Mouse (Mus musculus) MEL (cell line): ENCODE data around the gene Gm21060. TPM values are rescaled to one million over a fixed set of nuclear protein-coding genes. Genes with fewer than 3 reads are reported as not detected.
A peak's percentile ranks its signal among the peaks of the same experiment; 100 is the strongest.
"Not testable (repeated sequence)": the region's sequence is repeated elsewhere in the genome, so short reads cannot be mapped to it uniquely, and the experiment has no call there.

Experiments
- DNase-seq: peaks from one replicate; pipeline ENCODE4 v3.0.0; 2011; ENCODE audit warnings: low read depth, low spot score
- H3K27ac ChIP-seq: 2 replicates; pipeline ENCODE4 v1.5.1; 2012; ENCODE audit warnings: low read depth, mild to moderate bottlenecking, control low read depth, low read length, moderate library complexity; ENCODE audit not compliant: control insufficient read depth
- H3K27me3 ChIP-seq, 2 experiments: fragments of 150-350 bp in 1 of 2; sonication (generic) in 1 of 2; 2 replicates each; pipeline ENCODE4 v1.6.1; 2012; ENCODE audit warnings: low read length in 2 of 2, mild to moderate bottlenecking in 2 of 2, improper control_type of control experiment in 1 of 2, moderate library complexity in 1 of 2; ENCODE audit not compliant: insufficient read depth in 2 of 2, control insufficient read depth in 1 of 2
- H3K36me3 ChIP-seq, 2 experiments: 2 replicates each; pipeline ENCODE4 v1.6.1; 2012 to 2014; ENCODE audit warnings: low read length in 2 of 2, improper control_type of control experiment in 1 of 2, inconsistent platforms in 1 of 2, mild to moderate bottlenecking in 1 of 2; ENCODE audit not compliant: insufficient read depth in 2 of 2, control insufficient read depth in 1 of 2
- H3K4me1 ChIP-seq, 2 experiments: fragments of 150-350 bp in 1 of 2; sonication (generic) in 1 of 2; 2 replicates each; pipeline ENCODE4 v1.6.1; 2012; ENCODE audit warnings: low read length in 2 of 2, improper control_type of control experiment in 1 of 2, mild to moderate bottlenecking in 1 of 2; ENCODE audit not compliant: insufficient read depth in 2 of 2, control insufficient read depth in 1 of 2
- H3K4me3 ChIP-seq, 2 experiments: fragments of 150-350 bp in 1 of 2; sonication (generic) in 1 of 2; 2 replicates each; pipeline ENCODE4 v1.5.1; 2012; ENCODE audit warnings: low read depth in 2 of 2, low read length in 2 of 2, mild to moderate bottlenecking in 2 of 2, moderate library complexity in 2 of 2, control low read depth in 1 of 2, improper control_type of control experiment in 1 of 2; ENCODE audit not compliant: control insufficient read depth in 1 of 2, insufficient read depth in 1 of 2
- H3K79me2 ChIP-seq: 2 replicates; pipeline ENCODE4 v1.6.1; 2012; ENCODE audit warnings: mild to moderate bottlenecking, low read length, moderate library complexity; ENCODE audit not compliant: control insufficient read depth, poor library complexity, insufficient read depth
- H3K9ac ChIP-seq: 2 replicates; pipeline ENCODE4 v1.6.1; 2012; ENCODE audit warnings: low read depth, mild to moderate bottlenecking, control low read depth, low read length, moderate library complexity; ENCODE audit not compliant: control insufficient read depth, poor library complexity, severe bottlenecking
- H3K9me3 ChIP-seq: fragments of 150-350 bp; sonication (generic); replicated peaks from 2 replicates; pipeline ENCODE4 v1.6.1; 2012; ENCODE audit warnings: mild to moderate bottlenecking, low read length, improper control_type of control experiment, moderate library complexity; ENCODE audit not compliant: insufficient read depth
- BHLHE40 ChIP-seq: IDR thresholded peaks from 2 replicates; pipeline ENCODE4 v1.6.1; 2012; ENCODE audit warnings: low read depth, mild to moderate bottlenecking, inconsistent platforms, low read length, improper control_type of control experiment, borderline replicate concordance
- CHD1 ChIP-seq: IDR thresholded peaks from 2 replicates; pipeline ENCODE4 v1.6.1; 2012; ENCODE audit warnings: low read depth, mild to moderate bottlenecking, inconsistent platforms, low read length, improper control_type of control experiment
- CTCF ChIP-seq, 3 experiments: IDR thresholded peaks in 2 of 3; conservative IDR thresholded peaks in 1 of 3; 2 replicates each; pipeline ENCODE4 v1.5.1; 2011 to 2012; ENCODE audit warnings: low read length in 3 of 3, low read depth in 2 of 3, mild to moderate bottlenecking in 2 of 3, improper control_type of control experiment in 1 of 3, inconsistent platforms in 1 of 3, mixed read lengths in 1 of 3, moderate library complexity in 1 of 3; ENCODE audit not compliant: control insufficient read depth in 1 of 3, insufficient read depth in 1 of 3, poor library complexity in 1 of 3, severe bottlenecking in 1 of 3
- EP300 ChIP-seq, 2 experiments: IDR thresholded peaks; 2 replicates each; pipeline ENCODE4 v1.6.1; 2011; ENCODE audit warnings: improper control_type of control experiment in 2 of 2, low read length in 2 of 2, low read depth in 1 of 2, mild to moderate bottlenecking in 1 of 2
- ETS1 ChIP-seq: IDR thresholded peaks from 2 replicates; pipeline ENCODE4 v1.6.1; 2012; ENCODE audit warnings: low read depth, mild to moderate bottlenecking, inconsistent platforms, low read length, improper control_type of control experiment, moderate library complexity
- GATA1 ChIP-seq: IDR thresholded peaks from 2 replicates; pipeline ENCODE4 v1.6.1; 2011; ENCODE audit warnings: low read depth, low read length, improper control_type of control experiment
- MXI1 ChIP-seq: IDR thresholded peaks from 2 replicates; pipeline ENCODE4 v1.6.1; 2011; ENCODE audit warnings: mild to moderate bottlenecking, low read depth, low read length, improper control_type of control experiment
- NELFE ChIP-seq: IDR thresholded peaks from 2 replicates; pipeline ENCODE4 v1.6.1; 2011; ENCODE audit warnings: low read depth, low read length, improper control_type of control experiment
- RCOR1 ChIP-seq: IDR thresholded peaks from 2 replicates; pipeline ENCODE4 v1.6.1; 2012; ENCODE audit warnings: low read depth, mild to moderate bottlenecking, inconsistent platforms, low read length, improper control_type of control experiment
- TCF12 ChIP-seq: IDR thresholded peaks from 2 replicates; pipeline ENCODE4 v1.6.1; 2014; ENCODE audit warnings: low read depth, mild to moderate bottlenecking, inconsistent platforms, low read length, improper control_type of control experiment, moderate library complexity
- USF1 ChIP-seq: IDR thresholded peaks from 2 replicates; pipeline ENCODE4 v1.6.1; 2014; ENCODE audit warnings: low read depth, mild to moderate bottlenecking, inconsistent platforms, low read length, improper control_type of control experiment, moderate library complexity
- polyA plus RNA-seq, 2 experiments: library from polyadenylated mRNA; stranded (reverse) in 1 of 2; unstranded in 1 of 2; fragments of >175 nt in 1 of 2; fragments of >200 nt in 1 of 2; gene quantifications; 2 replicates each; pipeline versions ENCODE4 v1.2.1 to v1.2.4; 2012; ENCODE audit warnings: low replicate concordance in 2 of 2, low read depth in 1 of 2; ENCODE audit not compliant: insufficient read length in 2 of 2, insufficient read depth in 1 of 2, missing spikeins in 1 of 2
- total RNA-seq: library from RNA; depleted of rRNA; stranded (reverse); fragments of 300-350 nt; gene quantifications from 2 replicates; pipeline ENCODE4 v1.2.3, GENCODE M21; 2012; rRNA removed

Gene Gm21060
- total and polyA plus RNA-seq, 3 experiments, result not detected

DNA sequence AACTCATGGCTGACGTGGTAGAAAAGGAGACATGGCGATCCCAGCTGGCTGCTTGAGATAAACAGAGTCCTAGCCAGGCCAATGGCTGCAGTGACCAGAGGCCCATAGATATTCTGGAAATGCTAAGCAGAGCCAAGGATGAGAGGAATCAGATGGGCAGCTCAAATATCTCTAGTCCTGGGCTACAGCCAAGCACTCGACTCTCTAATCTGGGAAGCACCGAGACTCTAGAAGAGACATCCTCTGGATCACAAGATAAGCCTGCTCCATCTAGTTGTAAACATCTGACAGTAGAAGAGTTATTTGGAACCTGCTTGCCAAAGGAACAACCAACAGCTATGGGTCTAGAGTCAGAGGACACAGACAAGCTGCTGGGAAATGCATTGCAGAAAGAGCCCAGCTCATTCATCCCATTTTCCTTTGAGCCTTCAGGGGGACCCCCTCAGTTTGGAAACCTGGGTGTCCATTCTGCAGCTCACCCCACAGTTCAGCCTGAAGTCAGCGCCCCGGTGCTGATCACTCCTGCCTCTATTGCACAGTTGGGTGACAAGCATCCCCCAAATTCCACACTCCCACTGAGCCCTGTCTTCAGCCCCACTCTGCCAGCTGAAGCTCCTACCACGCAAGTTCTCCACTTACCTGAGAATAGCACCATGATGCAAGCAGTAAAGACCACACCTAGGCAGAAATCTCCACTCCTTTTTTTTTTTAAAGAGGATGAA lies 40.5 kb downstream of the Gm21060 start:
- Histone ChIP-seq H3K27me3 (no peaks in the 10 kb centered on the region), H3K9me3 (0 out of 2 replicates have a peak, but pooled peaks cover 1% of the 10 kb centered on the region), H3K4me1 (peaks cover 3 to 6% of the 10 kb centered on the region in 2 experiments; a peak in 2 of 4 replicates), H3K36me3 (no peaks in the 10 kb centered on the region), H3K27ac (no peak overlapping the region), H3K9ac (no peak overlapping the region), H3K79me2 (no peaks in the 10 kb centered on the region), H3K4me3 (no peak overlapping the region)
- no peak for TF ChIP-seq CTCF (IDR thresholded peaks at IDR 0.05 in 2 of 3, conservative IDR thresholded peaks at IDR 0.05 in 1 of 3; ENCODE audit: control insufficient read depth in 1 of 3, insufficient read depth in 1 of 3, low read depth in 2 of 3, low read length in 3 of 3, poor library complexity in 1 of 3, severe bottlenecking in 1 of 3)
- TF ChIP-seq NELFE, result no peak
- peak; percentile 71; the same call in 1 of the 2 replicates for TF ChIP-seq TCF12
- 0 out of 2 replicates have a peak, but pooled peaks have one; percentile 12 for TF ChIP-seq USF1
- peak; percentile 72; the same call in 1 of the 2 replicates for TF ChIP-seq ETS1
- peak; percentile 29; the same call in 1 of the 2 replicates for TF ChIP-seq MXI1
- TF ChIP-seq CHD1, result no peak
- peak; percentile 52 for TF ChIP-seq GATA1
- peak; percentile 49; the same call in 1 of the 2 replicates for TF ChIP-seq RCOR1
- TF ChIP-seq EP300 (IDR thresholded peaks at IDR 0.05; ENCODE audit: low read depth in 1 of 2, low read length in 2 of 2), result peak; percentile 64 to 66
- TF ChIP-seq BHLHE40, result peak; percentile 29; the same call in 1 of the 2 replicates
- peak; percentile 48 for DNase-seq

DNA sequence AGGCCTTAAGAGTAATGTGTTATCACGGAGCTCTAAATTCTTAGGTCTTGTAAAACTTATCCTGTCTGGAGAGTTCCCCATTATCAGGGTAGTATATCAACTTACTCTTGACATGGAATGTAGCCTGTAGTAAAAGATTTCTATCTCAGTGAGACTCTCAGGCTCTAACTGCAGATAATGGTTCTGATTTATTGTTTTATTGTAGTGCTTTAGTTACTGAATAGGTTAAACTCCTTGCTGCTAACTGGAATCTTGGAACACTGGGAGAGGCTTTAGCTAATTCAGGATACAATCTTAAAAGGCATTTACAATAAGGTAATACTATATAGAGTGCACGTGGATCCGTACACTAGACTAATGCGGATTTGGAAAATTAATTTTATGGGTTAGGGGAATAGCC lies 49.5 kb downstream of the Gm21060 start:
- peaks cover 0 to 24% of the 10 kb centered on the region in 2 experiments; a peak in 2 of 4 replicates for H3K36me3 ChIP-seq
- H3K27me3 ChIP-seq, H3K9me3 ChIP-seq, H3K79me2 ChIP-seq, H3K9ac ChIP-seq, H3K27ac ChIP-seq, H3K4me3 ChIP-seq, DNase-seq: not testable (repeated sequence)
- H3K4me1 ChIP-seq, result peaks cover 19% of the 10 kb centered on the region in 2 experiments

Other genes with a start within 250 kb of the Gm21060 start
- gene Zfp950, start 156.2 kb downstream of the Gm21060 start, total RNA-seq, result 9.9 and 12.1 TPM in 2 replicates
- gene Zfp950, start 156.2 kb downstream of the Gm21060 start, polyA plus RNA-seq, result 100 to 1,000 TPM in 1 of 2 experiments, 1 to 10 TPM in 1; 5.4 to 113 TPM
- gene Gm7102, start 120.8 kb downstream of the Gm21060 start, total RNA-seq, result not detected in 2 replicates
- 1 to 10 TPM in 1 of 2 experiments, not detected in 1; 1.9 TPM for gene Gm7102, start 120.8 kb downstream of the Gm21060 start, polyA plus RNA-seq
- not detected in 2 replicates for gene Gm6020, start 113.2 kb downstream of the Gm21060 start, total RNA-seq
- gene Gm6020, start 113.2 kb downstream of the Gm21060 start, polyA plus RNA-seq, result not detected
- not detected in 2 replicates for gene Csf2ra, start 68.6 kb downstream of the Gm21060 start, total RNA-seq
- gene Csf2ra, start 68.6 kb downstream of the Gm21060 start, polyA plus RNA-seq, result not detected